Mouse (Mus musculus) brown adipose tissue, adult 24 weeks (tissue): ENCODE results near the gene Gm21885. TPM values are rescaled to one million over a fixed set of nuclear protein-coding genes. Genes with fewer than 3 reads are reported as not detected.

ENCODE experiments used
- H3K27ac ChIP-seq: fragments of 200-500 bp; replicated peaks from 2 replicates; pipeline ENCODE4 v1.5.1; 2012; ENCODE audit warnings: low read depth, mild to moderate bottlenecking, low read length
- H3K4me1 ChIP-seq: fragments of 200-500 bp; 2 replicates; pipeline ENCODE4 v1.6.1; 2012; ENCODE audit warnings: low read length, mixed read lengths; ENCODE audit not compliant: control insufficient read depth, insufficient read depth, insufficient read length
- H3K4me3 ChIP-seq: fragments of 200-500 bp; 2 replicates; pipeline ENCODE4 v1.5.1; 2012; ENCODE audit warnings: low read depth, mild to moderate bottlenecking, low read length, moderate library complexity; ENCODE audit not compliant: insufficient read depth
- polyA plus RNA-seq: library from polyadenylated mRNA; stranded (reverse); fragments of >200 nt; gene quantifications from 2 replicates; pipeline ENCODE4 v1.2.4, GENCODE M21; 2012; ENCODE audit not compliant: missing spikeins, insufficient read depth, insufficient read length

Gene Gm21885
- not detected in 2 replicates for polyA plus RNA-seq

DNA sequence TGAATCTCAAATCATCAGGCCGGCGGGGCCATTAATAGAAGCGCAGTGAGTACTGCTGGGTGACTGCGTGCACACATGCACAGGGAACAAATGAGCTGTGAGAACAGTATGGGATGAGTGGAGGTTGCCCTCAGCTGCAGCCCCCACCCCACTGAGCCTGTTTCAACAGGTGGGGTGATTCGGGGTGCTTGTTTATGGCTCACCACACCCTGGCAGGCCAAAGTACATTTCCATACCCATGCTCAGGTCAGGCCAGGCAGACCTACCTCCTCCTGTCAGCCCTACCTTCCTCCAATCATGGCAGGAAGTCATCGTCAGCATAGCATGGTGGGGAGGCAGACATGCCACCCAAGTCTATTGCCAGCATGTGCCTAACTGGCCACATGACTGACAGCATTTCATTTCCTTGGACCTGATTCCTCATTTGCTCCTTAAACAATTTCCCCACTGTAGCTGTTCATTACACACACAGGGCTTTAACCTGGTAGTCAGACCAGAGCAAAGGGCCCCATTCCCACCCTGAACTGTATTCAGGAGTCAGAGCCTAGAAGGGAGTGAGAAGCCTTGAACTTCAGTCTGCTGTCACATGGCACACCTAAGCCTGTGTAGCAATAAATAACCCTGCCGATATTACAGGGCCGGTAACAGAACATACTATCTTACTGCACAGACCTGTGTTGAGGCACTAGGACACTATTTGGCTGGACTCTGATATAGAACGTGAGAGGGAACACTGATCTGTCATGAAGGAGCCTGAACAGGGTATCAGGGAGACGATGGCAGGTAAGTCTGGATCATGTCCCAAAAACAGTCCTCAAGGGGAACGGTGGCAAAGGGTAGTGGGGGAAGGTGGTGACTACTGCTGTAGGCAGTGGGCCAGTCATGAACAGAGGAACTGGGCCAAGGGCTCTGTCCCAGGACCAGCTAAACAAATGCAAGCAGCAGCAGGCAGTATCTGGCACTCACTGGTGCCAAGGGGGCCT lies at the start of gene Gm21885:
Gm21885 (plus strand) TSS at position 675 of the 983 bp plus-strand sequence.
- Histone ChIP-seq H3K4me3 (no peak within 1 kb of the TSS), H3K4me1 (peaks cover 11% of the 10 kb centered on the region), H3K27ac (no peak within 1 kb of the TSS)

DNA sequence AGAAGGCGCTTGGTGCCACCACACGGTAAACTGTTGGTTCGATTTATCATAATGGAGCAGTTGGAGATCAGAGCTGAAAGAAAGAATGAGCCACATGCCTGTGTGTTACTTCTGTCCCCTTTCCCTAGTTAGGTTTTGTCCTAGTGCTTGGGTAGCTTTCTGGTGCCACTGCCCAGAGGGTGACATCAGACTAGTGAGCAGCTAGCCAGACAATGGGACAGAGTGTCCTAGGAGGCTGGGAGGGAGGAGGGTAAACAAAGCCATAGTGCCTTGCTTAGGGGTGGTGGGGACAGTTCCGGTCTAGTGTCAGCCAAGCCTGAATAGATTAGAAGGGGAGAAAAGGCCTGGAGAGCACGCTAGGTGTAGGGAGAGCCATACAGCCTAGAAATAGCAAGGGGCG lies 48.3 kb upstream of the Gm21885 start:
- no peak overlapping the region for H3K4me3 ChIP-seq
- H3K4me1 ChIP-seq: peaks cover 3% of the 10 kb centered on the region; the same call in 1 of the 2 replicates
- H3K27ac ChIP-seq: no peak overlapping the region

DNA sequence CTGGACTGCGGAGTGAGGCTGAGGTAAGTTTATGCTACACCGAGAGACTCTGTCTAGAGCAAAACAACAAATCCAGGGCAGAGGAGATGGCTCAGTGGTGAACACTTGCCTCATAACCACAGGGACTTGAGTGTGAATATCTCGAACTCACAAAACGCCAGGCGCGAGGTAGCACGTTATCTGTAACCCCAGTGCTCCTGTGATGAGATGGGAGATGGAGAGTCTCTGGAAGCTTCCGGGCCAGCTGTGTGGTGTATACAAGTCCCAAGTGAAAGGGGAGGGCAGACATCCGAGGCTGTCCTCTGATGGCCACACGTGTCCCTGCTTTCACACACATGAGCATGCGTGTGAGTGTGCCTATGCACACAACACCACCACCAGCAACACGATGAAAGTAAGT lies 47.3 kb upstream of the Gm21885 start:
- Histone ChIP-seq H3K4me1 (peaks cover 3% of the 10 kb centered on the region; the same call in 1 of the 2 replicates), H3K27ac (no peak overlapping the region), H3K4me3 (no peak overlapping the region)

DNA sequence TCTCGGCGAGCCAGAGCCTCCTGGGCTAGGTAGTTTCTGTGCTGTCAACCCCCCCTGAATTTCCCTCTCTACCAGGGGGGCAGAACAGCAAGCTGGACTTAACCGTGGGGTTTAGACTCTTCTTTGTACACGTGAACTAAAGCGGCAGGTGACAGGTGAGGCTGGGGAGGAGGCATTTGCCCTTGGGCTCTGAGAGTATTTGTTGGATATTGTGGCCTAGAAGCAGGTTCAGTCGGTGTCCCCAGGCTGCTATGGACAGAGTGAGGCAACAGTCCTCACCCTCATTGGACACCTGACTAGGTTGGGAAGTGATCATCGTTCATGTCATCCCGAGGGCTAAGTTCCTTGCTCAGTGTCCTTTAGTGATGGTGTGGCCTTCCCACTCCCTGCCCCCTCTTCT lies 46.8 kb upstream of the Gm21885 start:
- Histone ChIP-seq H3K27ac (no peak overlapping the region), H3K4me3 (no peak overlapping the region), H3K4me1 (peaks cover 3% of the 10 kb centered on the region; the same call in 1 of the 2 replicates)

DNA sequence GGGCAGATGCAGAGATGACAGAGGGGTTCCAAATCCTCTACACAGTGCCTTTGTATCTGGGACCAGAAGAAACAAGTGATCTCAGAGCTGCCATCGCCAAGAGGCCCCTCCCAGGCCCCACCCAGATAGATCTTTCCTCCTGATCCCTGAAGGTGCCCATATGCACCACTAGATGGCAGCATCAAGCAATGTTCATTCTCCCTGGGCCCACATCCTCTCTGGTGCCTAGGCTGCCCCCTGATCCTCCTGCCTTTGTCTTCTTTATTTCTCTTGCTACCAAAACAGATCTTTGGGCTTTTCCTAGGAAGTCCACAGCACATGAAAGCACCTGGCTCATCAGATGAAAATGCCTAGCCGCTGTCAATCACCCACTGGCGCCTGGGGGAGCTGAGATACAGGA lies 45.6 kb upstream of the Gm21885 start:
- peaks cover 3% of the 10 kb centered on the region; the same call in 1 of the 2 replicates for H3K4me1 ChIP-seq
- H3K27ac ChIP-seq: no peak overlapping the region
- no peak overlapping the region for H3K4me3 ChIP-seq

DNA sequence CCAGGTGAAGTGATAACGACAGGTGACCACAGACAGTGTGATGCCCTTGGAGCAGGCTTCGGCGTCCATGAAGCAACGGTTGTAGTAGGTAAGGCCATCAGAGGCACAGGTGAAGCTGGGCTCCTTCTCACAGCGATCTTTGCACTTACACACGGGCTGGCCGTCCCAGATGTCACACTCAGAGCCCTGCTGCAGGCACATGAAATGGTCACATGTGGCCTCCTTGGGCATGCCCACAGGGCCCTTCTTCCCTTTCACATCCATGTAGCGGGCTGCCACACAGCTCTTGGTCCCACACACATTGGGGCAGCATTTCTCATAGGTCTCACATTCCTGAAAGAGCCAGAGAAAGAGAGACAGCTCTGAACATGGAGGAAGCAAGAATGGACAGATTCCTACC lies 42.9 kb upstream of the Gm21885 start:
- no peak overlapping the region for H3K27ac ChIP-seq
- H3K4me3 ChIP-seq: no peak overlapping the region
- no peaks in the 10 kb centered on the region for H3K4me1 ChIP-seq

DNA sequence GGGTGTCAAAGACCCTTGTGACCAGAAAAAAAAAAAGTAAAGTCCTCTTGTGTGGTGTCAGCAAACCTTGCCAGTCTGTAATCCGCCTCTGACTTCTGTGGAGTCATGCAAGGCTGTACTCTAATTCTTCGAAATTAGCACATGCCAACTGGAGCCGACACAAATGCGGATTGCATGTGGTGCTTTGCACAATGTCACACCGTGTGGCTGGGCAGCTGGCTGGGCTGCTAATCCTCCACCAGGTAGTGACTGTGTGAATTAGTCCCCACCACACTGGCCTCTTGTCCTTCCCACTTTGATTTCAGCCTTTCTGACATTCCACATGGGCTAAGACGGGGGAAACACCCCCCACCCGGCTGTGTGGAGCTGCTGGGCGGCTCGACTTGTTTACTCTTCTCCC lies 42.0 kb upstream of the Gm21885 start:
- no peak overlapping the region for H3K27ac ChIP-seq
- H3K4me3 ChIP-seq: no peak overlapping the region
- H3K4me1 ChIP-seq: no peaks in the 10 kb centered on the region

DNA sequence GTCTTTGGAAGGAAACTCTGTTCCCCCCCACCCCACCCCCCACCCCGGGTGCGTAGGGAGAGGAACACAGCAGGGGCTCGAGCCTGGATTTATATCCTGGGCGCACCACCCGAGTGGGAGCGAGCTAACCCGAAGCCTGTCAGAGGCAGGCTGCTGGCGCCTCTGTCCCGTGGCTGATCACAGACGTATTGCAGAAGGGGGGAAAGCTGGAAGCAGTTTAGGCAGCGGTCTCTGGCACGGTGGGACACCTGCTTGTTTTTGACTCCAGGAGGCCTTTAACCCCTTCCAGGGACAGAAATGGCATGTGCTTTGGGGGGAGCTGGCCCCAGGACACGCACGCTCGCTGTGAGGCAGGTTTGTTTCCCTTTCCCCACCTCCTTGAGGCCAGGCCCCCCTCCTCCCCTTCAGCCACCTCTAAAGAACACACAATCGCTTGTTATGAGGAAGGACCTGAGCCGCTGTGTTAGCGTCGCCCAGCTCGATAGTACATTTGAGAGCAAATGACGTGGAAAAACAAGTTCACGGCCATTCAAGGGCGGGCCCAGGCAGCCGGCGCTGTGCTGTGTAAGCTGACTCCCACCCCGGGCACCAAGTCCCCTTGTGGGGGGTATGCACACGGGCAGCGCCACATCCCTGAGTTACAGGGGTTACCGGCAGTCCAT lies 38.8 kb upstream of the Gm21885 start:
- Histone ChIP-seq H3K4me3 (peak overlapping the region; percentile 39), H3K27ac (no peak overlapping the region), H3K4me1 (no peaks in the 10 kb centered on the region)

DNA sequence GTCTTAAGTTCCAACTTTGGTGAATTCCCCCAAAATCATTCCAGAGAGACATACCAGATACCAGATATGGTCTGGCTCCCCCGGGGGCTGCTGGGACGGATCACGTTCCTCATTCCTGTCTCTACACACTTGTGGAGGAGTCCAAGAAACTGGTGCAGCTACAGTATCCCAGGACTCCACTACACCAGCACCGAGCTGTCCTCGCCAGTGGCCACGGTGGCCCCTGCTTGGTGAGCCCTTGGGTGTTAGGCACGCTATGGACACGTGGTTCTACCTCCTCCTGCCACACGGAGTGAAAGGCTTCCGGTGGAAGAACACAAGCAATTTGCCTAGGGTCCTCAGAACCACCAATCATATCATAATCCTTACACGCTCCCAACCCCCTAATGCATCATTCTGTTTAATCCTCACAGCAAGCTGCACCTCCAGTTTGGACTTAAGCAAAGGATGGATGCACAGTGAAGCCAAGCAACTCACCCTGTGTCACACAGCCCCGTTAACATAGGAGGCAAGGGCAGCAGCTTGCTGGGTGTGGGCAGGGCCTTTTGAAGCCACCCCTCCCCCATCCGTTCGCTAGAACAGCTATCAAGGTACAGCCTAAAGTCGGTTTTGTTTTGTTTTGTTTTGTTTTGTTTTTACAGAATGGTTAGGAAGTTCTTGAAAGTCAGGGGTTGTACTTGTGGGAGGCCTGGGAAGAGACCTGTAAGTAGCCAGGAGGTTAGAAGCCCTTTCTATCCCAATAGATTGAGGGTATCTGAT lies 38.1 kb upstream of the Gm21885 start:
- Histone ChIP-seq H3K27ac (no peak overlapping the region), H3K4me3 (peak overlapping the region; percentile 39)

DNA sequence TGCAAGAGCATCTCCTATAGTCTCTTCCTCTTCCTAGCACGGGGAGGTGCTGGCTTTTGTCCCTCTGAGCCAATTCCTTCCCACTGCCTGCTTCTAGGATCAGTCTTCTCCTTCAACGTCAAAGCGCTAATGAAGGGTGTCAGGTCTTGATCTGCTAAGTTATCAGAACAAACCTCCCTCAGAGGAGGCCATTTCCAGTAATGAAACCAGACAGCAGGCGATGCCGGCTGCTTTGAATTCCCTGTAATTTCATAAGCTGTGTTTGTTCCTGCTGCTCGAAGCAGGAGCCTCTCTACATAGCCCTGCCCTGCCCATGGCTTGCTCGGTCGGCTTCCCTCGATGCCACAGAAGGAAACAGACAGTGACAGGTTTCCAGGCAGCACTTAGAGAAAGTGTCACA lies 37.3 kb upstream of the Gm21885 start:
- no peak overlapping the region for H3K4me3 ChIP-seq
- no peaks in the 10 kb centered on the region for H3K4me1 ChIP-seq
- no peak overlapping the region for H3K27ac ChIP-seq

More for the DNA sequence above, 38.1 kb upstream of the Gm21885 start:
- H3K4me1 ChIP-seq: no peaks in the 10 kb centered on the region

DNA sequence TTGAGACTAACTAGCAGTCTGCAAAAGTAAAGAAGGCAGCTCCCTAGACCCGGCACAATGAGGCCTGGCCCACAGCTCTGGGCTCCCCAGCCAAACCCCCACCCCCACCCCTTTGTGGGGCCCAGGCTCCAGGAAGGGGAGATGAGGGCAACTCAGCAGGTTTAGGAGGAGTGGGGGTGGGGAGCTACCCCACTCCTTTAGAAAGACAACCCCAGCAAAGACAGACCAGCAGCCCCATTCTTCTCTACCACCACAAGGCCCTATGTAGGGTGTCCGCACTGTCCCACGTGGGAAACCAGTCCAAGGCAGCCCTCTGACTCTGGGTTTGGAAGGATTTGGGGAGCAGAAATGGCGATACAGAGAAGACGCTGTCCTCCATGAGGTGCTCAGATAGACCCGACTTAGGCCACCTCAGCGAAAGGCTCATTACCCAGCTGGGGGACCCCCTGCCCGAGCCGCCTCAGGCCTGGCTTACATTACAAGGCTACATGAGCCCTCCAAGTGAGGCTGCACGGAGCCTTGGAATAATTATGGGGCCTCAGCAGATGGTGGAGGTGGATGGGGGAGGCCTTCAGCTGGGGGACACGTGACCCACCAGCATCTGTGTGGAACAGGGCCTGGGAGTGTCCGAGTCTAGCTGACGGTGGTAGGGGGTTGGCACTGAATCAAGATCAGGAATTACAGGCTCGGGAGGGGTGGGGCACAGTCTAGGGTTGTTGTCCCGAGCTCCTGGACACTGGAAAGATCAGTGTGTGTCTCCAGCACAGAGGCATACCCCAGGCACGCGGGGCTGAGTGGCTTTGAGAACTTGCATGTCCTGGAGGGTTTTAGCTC lies 35.5 kb upstream of the Gm21885 start, which contains the start of gene Wfikkn2:
Wfikkn2 (minus strand) TSS at position 51 of the 834 bp plus-strand sequence.
- Histone ChIP-seq H3K4me3 (no peak within 1 kb of the TSS), H3K4me1 (no peaks in the 10 kb centered on the region), H3K27ac (no peak within 1 kb of the TSS)

DNA sequence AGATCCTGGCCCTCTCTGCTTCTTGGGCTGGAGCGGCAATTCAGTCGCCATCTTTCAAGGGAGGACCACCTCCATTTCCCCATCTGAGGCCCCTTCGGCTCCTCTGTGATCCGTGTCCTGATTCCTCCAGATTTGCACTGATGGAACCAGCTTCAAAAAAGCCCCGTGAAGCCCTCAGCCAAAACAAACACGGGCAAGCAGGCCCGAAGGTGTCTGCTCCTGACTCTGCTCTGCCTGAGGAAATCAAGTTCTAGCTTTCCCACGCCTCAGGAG lies 34.9 kb upstream of the Gm21885 start:
- no peak overlapping the region for H3K27ac ChIP-seq
- H3K4me1 ChIP-seq: no peaks in the 10 kb centered on the region
- no peak overlapping the region for H3K4me3 ChIP-seq

DNA sequence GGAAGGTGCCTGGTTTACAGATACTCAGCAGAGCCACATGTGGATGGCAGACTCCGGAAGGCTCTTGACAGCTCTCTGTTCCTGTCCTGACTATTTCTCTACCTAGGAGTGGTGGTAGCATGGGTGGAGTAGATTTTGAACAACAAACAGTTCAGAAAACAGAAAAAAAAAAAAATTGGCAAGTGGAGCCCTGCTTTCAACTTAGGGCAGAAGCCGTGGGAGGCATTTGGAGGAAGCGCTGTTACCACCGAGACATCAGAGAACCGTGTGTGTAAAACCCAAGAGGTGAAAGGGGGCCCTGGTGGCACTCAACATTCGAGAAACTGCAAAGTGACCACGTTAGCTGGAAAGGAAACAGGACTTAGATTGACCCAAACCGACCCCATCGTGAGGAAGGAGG lies 28.5 kb upstream of the Gm21885 start:
- Histone ChIP-seq H3K27ac (no peak overlapping the region), H3K4me1 (no peaks in the 10 kb centered on the region), H3K4me3 (no peak overlapping the region)

DNA sequence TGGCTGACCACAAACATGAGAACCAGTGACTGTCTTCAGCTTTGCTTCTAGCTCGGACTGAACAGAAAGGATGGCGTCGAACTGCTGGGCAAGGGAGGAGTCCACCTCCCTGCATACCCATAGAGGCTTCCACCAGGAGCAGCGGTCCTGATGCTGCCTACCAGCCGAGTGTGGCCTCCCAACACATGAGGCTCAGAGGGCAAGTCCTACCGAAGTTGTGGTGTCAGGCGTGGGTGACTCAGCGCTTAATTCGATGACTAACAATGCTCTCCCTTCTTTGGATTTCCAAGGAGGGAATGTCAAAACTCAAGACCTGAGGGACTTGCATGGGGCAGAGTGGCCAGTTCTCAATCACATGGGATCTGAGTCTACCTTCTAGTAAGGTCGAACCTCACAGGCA lies 28.0 kb upstream of the Gm21885 start:
- Histone ChIP-seq H3K4me3 (no peak overlapping the region), H3K4me1 (no peaks in the 10 kb centered on the region), H3K27ac (no peak overlapping the region)
